Mouse (Mus musculus) kidney, embryonic 14.5 days (tissue): ENCODE measurements around the gene Ctsd. TPM values are rescaled to one million over a fixed set of nuclear protein-coding genes. Genes with fewer than 3 reads are reported as not detected.

Source experiments
- ATAC-seq: fragments of 200-750 bp; cut with Nextera tagmentation; 2 replicates; pipeline ENCODE4 v1.8.0; 2017; ENCODE audit warnings: moderate number of reproducible peaks, mild to moderate bottlenecking, moderate TSS enrichment, moderate library complexity; ENCODE audit not compliant: low FRiP score, low TSS enrichment
- H3K27ac ChIP-seq: fragments of 300-500 bp; sonication (generic); 2 replicates; pipeline ENCODE4 v1.5.1; 2014; ENCODE audit warnings: low read depth, mild to moderate bottlenecking, low read length, moderate library complexity, mixed read lengths
- H3K27me3 ChIP-seq: fragments of 300-500 bp; sonication (generic); 2 replicates; pipeline ENCODE4 v1.6.1; 2014; ENCODE audit warnings: mild to moderate bottlenecking, low read length; ENCODE audit not compliant: control insufficient read depth, insufficient read depth
- H3K36me3 ChIP-seq: fragments of 300-500 bp; sonication (generic); 2 replicates; pipeline ENCODE4 v1.6.1; 2014; ENCODE audit warnings: low read length, mixed read lengths; ENCODE audit not compliant: control insufficient read depth, insufficient read depth
- H3K4me1 ChIP-seq: fragments of 300-500 bp; sonication (generic); 2 replicates; pipeline ENCODE4 v1.6.1; 2014; ENCODE audit warnings: low read length, mixed read lengths; ENCODE audit not compliant: control insufficient read depth, insufficient read depth
- H3K4me2 ChIP-seq: fragments of 300-500 bp; sonication (generic); replicated peaks from 2 replicates; pipeline ENCODE4 v1.6.1; 2014; ENCODE audit warnings: low read depth, mild to moderate bottlenecking, low read length
- H3K4me3 ChIP-seq: fragments of 300-500 bp; sonication (generic); 2 replicates; pipeline ENCODE4 v1.5.1; 2014; ENCODE audit warnings: mild to moderate bottlenecking, low read length
- H3K9ac ChIP-seq: fragments of 300-500 bp; sonication (generic); 2 replicates; pipeline ENCODE4 v1.6.1; 2014; ENCODE audit warnings: low read depth, mild to moderate bottlenecking, low read length, moderate library complexity
- H3K9me3 ChIP-seq: fragments of 300-500 bp; sonication (generic); 2 replicates; pipeline ENCODE4 v1.6.1; 2016; ENCODE audit warnings: low read length; ENCODE audit not compliant: control insufficient read depth
- WGBS: fragments of 180-500 bp; shearing (Covaris S2); extraction: QIAGEN DNeasy Blood & Tissue Kit; methylation state at CpG from one replicate; pipeline ENCODE4 v1.1.7; 2014; 5-methylcytosine and 5-hydroxymethylcytosine counted together
- polyA plus RNA-seq: library from polyadenylated mRNA; unstranded; fragments of >200 nt; fragmentation: Nextera tagmentation; extraction: Ambion mirVana; gene quantifications from 2 replicates; pipeline ENCODE4 v1.2.1, GENCODE M21; 2014

The Ctsd gene
- polyA plus RNA-seq, 1 experiment from 2014 or later: 260 TPM

DNA sequence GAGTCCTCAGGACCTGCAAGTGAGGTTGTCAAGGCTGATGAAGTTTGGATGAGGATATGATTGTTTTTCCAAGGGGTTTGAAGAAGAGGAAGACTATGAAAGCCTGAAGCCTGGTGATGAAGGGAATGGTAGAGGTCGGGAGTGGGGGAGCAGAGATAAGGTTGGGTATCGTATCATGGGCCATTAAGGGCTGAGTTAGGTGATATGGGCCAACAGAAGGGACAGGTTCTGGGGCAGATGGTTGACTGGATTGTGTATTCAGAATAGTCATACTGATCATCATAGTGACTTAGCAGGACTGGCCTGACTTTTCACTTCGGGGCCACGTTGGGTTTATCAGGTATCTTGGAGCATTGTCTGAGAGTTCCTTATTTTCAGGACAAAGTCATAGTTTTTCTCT, 7.6 kb upstream of the Ctsd start:
- H3K4me3 ChIP-seq: no peak overlapping the region
- no peak overlapping the region for H3K27ac ChIP-seq
- no peak overlapping the region for H3K4me2 ChIP-seq
- H3K9me3 ChIP-seq: no peaks in the 10 kb centered on the region
- no peaks in the 10 kb centered on the region for H3K27me3 ChIP-seq
- 87% methylated on average over 4 of the region's 4 CpGs for WGBS
- ATAC-seq: no peak
- no peak overlapping the region for H3K9ac ChIP-seq
- H3K36me3 ChIP-seq: no peaks in the 10 kb centered on the region
- H3K4me1 ChIP-seq: 0 out of 2 replicates have a peak, but pooled peaks cover 3% of the 10 kb centered on the region

DNA sequence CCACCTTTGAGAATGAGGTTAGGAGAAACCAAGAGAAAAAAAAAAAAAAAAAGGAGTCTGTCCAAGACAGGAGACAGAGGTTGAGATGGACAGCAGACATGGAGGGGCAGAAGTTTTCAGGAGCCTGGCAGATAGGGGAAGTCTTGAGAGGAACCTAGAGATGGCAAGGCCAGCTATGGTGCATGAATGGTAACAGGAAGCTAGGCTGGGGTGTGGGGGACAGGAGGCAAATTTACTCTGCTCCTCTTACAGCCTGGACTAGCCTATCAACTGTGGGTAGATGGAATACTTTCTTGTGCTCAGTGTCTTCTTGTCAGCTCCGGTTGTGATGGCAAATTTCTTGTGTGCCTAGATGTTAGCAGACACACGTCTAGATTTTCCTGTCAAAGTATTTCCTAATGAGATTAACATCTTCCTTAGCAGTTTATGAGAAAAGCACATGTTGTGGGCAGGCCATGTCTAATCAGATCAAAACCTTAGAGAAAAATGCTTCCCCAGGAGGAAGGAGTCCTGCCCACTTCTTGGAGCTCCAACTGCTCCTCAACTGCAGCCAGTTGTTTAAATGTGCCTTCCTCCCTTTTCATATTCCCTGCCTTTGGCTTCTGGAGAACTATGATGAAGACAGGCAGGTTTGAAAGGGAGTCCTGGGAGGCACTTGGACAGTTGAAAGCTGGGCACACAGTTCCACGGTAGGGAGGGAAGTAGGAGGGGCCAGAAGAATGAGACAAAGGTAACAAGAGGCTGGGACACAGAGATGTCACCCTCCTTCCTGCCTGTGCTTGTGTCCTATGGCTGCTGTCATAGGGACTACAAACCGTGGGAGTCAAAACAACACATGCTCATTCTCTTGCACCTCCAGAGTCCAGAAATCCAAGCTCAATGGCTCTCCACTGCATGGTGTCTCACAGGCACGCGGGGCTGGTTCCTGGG, 6.7 kb upstream of the Ctsd start:
- 68% methylated on average over 6 of the region's 6 CpGs for WGBS
- H3K4me3 ChIP-seq: no peak overlapping the region
- no peaks in the 10 kb centered on the region for H3K36me3 ChIP-seq
- no peaks in the 10 kb centered on the region for H3K9me3 ChIP-seq
- H3K27me3 ChIP-seq: no peaks in the 10 kb centered on the region
- no peak for ATAC-seq
- no peak overlapping the region for H3K4me2 ChIP-seq
- H3K9ac ChIP-seq: no peak overlapping the region
- 0 out of 2 replicates have a peak, but pooled peaks cover under 1% of the 10 kb centered on the region for H3K4me1 ChIP-seq
- H3K27ac ChIP-seq: no peak overlapping the region

DNA sequence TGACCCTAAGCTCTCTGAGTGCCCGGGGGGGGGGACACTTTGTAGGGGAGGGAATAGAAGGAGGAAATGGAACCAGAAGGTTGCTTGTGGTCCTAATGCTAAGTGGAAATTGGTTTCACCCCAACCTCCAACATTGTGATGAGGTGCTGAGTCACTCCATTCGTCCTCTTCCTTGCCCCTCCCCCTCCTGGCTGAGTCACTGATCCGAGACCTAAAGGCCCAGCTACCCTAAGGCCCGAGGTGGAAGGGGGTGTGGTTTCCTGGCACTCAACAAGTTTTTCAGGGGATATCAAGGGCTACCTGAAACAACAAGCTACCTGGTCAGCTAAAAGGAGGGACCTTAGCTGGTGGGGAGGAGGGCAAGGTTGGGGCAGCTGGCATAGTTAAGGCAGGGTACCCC, 5.4 kb upstream of the Ctsd start:
- 19% methylated on average over 4 of the region's 4 CpGs for WGBS
- Histone ChIP-seq H3K36me3 (no peaks in the 10 kb centered on the region), H3K4me3 (no peak overlapping the region), H3K9ac (no peak overlapping the region), H3K4me2 (no peak overlapping the region), H3K27ac (no peak overlapping the region), H3K9me3 (no peaks in the 10 kb centered on the region), H3K4me1 (no peaks in the 10 kb centered on the region), H3K27me3 (no peaks in the 10 kb centered on the region)
- ATAC-seq: no peak

DNA sequence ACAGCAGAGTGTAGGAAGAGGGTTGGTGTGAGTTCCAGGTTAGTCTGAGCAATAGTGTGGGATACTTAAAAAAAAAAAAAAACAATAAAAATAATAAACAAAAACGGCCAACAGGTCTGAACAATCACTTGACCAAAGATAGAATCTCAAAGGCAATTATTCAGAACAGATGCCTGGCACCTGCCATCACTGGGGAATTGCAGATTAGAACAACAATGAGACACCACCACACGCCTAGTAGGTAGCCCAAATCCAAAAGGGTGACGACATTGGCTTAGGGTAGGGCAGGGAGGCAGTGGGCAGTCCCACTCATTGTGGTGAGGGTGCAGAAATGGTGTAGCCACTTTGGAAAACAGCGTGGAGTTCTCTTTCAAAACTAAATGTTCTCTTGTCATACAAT, 3.8 kb upstream of the Ctsd start:
- ATAC-seq: no peak
- no peak overlapping the region for H3K9ac ChIP-seq
- 73% methylated on average over 4 of the region's 4 CpGs for WGBS
- no peaks in the 10 kb centered on the region for H3K36me3 ChIP-seq
- H3K9me3 ChIP-seq: no peaks in the 10 kb centered on the region
- no peak overlapping the region for H3K4me3 ChIP-seq
- H3K27ac ChIP-seq: no peak overlapping the region
- H3K27me3 ChIP-seq: no peaks in the 10 kb centered on the region
- H3K4me1 ChIP-seq: peaks cover 5% of the 10 kb centered on the region
- no peak overlapping the region for H3K4me2 ChIP-seq

DNA sequence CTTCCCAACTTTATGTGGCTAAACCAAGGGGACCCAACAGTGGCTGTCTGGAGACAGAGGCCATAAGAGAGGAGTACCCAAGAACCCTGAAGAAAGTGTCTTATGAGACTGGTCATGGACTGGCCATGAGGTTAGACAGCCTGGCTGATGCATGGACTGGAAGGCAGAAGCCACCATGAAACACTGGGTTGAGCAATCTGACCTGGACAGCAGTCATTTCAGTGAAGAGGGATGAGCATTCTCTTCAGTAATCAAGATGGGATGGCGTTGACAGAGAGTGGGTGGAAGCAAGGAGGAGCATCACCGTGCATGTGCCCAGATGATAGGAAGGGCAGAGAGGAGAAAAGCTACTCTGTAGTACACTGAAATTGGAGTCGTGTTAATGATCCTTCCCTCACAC, 3.3 kb upstream of the Ctsd start:
- ATAC-seq: no peak
- Histone ChIP-seq H3K27ac (no peak overlapping the region), H3K36me3 (no peaks in the 10 kb centered on the region), H3K27me3 (no peaks in the 10 kb centered on the region), H3K4me2 (no peak overlapping the region), H3K4me3 (no peak overlapping the region), H3K4me1 (peaks cover 10% of the 10 kb centered on the region), H3K9me3 (no peaks in the 10 kb centered on the region), H3K9ac (no peak overlapping the region)
- 66% methylated on average over 3 of the region's 3 CpGs for WGBS

DNA sequence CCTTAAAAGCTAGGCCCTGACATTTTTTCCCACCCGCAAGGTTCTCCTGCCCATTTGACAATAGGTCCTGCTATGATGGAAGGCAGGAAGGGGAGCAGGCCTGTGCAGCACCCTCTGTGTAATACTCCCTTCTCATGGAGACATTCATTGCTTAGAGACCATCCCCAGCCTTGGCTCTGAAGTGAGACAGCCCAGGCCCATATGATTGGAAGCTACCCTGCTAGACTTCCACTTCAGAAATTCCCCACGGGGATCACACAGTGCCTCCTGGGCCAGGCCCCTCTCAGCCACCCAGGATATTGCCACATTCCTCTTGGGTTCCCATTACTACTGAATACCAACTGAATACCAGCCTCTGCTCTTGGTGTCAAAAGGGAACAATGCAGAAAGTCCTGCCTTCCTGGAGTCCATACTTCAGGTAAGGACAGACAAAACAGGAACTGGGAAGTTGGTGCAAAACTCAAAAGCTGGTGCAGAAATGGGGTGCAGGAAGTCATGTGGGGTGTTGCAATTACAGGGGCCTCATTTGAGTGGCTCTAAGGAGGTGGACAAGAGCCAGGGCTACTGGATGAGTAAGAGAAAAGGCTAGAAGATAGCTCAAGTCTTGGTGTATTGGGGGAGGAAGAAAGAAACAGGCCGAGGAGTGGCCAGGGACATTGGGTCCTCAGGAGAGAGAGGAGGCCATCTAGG, 2.3 kb upstream of the Ctsd start:
- H3K4me1 ChIP-seq: peaks cover 13% of the 10 kb centered on the region
- no peaks in the 10 kb centered on the region for H3K9me3 ChIP-seq
- WGBS: 90% methylated on average over 3 of the region's 3 CpGs
- H3K27me3 ChIP-seq: no peaks in the 10 kb centered on the region
- no peak for ATAC-seq
- no peak overlapping the region for H3K4me2 ChIP-seq
- H3K36me3 ChIP-seq: peaks cover 4% of the 10 kb centered on the region
- H3K4me3 ChIP-seq: no peak overlapping the region
- no peak overlapping the region for H3K27ac ChIP-seq
- H3K9ac ChIP-seq: no peak overlapping the region

DNA sequence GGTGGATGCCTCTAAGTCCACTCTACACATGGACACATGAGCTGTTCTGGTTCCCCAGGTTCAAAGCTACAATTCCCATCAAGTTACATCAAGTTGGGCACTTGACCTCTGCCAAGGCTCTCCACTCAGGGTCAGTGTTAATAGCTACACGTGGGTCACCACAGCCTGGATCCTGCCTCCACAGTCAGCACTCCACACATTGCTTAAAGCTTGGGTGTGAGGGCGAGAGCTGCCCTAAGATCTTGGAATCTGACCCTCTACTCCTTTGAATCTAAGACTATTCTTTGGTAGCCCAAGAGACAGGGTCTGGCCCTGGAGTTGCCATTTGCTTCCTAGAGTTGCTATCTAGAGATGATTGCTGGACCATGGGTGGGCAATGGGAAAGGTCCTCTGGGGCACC, 902 bp upstream of the Ctsd start:
- Histone ChIP-seq H3K9me3 (no peaks in the 10 kb centered on the region), H3K4me1 (peaks cover 13% of the 10 kb centered on the region), H3K27me3 (no peaks in the 10 kb centered on the region), H3K27ac (no peak overlapping the region), H3K4me2 (no peak overlapping the region), H3K4me3 (no peak overlapping the region), H3K36me3 (peaks cover 17% of the 10 kb centered on the region), H3K9ac (no peak overlapping the region)
- WGBS: 96% methylated on average over 2 of the region's 2 CpGs
- ATAC-seq: no peak

DNA sequence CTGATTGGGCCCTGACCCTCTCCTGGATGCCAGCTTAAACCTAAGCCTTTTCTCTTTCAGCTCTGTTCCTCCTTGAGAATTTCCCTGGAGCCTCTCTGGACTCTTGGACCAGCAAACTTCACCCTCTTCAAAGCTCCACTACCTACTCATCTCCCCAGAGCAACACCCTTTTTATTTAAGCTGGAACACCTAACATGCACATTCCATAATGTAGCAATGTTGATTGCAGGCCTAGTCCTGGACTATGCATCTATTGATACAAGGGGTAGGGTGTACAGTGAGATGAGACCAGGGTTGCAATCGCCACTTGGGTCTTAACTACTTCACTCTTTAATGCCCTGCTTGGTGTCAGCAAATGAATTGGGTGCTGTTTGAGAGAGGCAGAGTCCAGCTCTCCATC, 360 bp upstream of the Ctsd start:
- ATAC-seq: peak; percentile 21; the same call in 1 of the 2 replicates
- H3K4me2 ChIP-seq: peak overlapping the region; percentile 61; the same call in 1 of the 2 replicates
- 95% methylated on average over 1 of the region's 1 CpGs for WGBS
- peak overlapping the region; percentile 90 for H3K4me3 ChIP-seq
- no peaks in the 10 kb centered on the region for H3K9me3 ChIP-seq
- H3K36me3 ChIP-seq: peaks cover 23% of the 10 kb centered on the region
- 0 out of 2 replicates have a peak overlapping the region, but pooled peaks have one; percentile 1 for H3K27ac ChIP-seq
- H3K4me1 ChIP-seq: peaks cover 13% of the 10 kb centered on the region
- no peak overlapping the region for H3K9ac ChIP-seq
- H3K27me3 ChIP-seq: no peaks in the 10 kb centered on the region
